Mouse (Mus musculus): ENCODE results near the gene D630045J12Rik. TPM values are rescaled to one million over a fixed set of nuclear protein-coding genes. Genes with fewer than 3 reads are reported as not detected.

Gene D630045J12Rik
- polyA plus RNA-seq, 1 experiment from 2014 or later = 3.5 TPM

DNA sequence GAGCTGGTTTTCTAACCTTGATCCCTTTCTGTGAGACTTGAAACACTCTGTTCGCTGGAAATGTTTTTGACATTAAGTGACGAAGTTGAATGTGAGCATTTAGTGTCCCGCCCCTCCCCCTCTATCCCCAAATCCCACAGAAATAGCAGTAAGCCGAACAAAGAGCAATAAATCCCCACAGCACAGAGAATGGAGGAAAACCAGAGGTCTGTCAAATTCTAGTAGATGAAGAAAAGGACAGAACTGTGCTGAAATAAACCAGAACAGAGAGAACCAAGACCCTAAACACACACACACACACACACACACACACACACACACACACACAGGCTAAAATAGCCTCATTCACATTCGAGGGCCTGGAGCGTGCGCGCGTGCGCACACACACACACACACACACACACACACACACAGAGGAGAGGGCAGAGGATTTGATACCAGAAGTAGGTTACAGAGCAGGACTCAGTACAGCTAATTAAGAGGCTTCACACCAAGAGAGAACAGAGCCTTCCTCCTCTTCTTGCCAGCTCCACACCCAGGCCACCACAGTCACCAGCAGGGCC lies 72.0 kb downstream of the D630045J12Rik start:
- 48% methylated on average over 9 of the region's 10 CpGs for WGBS
- Histone ChIP-seq H3K4me1 (0 out of 2 replicates have a peak, but pooled peaks cover 10% of the 10 kb centered on the region), H3K4me3 (replicated peaks) (no peak overlapping the region), H3K36me3 (no peaks in the 10 kb centered on the region), H3K9me3 (no peaks in the 10 kb centered on the region), H3K4me2 (no peak overlapping the region), H3K9ac (no peak overlapping the region), H3K27me3 (replicated peaks) (no peaks in the 10 kb centered on the region), H3K27ac (peak overlapping the region; percentile 74; the same call in 1 of the 2 replicates)
- ATAC-seq (ENCODE audit: insufficient read depth, low FRiP score, low read depth) = no peak

DNA sequence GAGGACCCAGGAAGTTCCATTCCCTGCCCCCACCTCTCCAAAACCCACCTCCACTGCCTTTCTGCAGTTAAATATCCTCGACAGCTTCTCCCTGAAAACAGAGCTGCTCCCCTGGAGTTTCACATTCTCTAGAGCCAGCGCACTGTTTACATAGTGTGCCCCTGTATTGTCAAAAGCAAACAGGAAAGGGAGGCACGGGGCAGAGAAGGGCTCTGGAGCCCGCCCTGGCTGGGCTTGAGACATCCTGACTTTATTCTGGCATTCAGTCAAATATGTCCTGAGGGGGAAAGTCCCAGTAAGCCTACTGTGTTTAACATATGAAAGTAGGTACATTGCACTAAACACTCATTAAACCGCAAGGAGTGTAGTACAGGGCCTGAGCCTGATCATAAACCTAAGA lies 73.1 kb downstream of the D630045J12Rik start:
- 43% methylated on average over 5 of the region's 5 CpGs for WGBS
- Histone ChIP-seq H3K9me3 (no peaks in the 10 kb centered on the region), H3K4me1 (0 out of 2 replicates have a peak, but pooled peaks cover 10% of the 10 kb centered on the region), H3K9ac (no peak overlapping the region), H3K4me3 (replicated peaks) (no peak overlapping the region), H3K27me3 (replicated peaks) (no peaks in the 10 kb centered on the region), H3K36me3 (no peaks in the 10 kb centered on the region), H3K27ac (peak overlapping the region; percentile 74), H3K4me2 (no peak overlapping the region)
- peak; percentile 73 for ATAC-seq (ENCODE audit: insufficient read depth, low FRiP score, low read depth)

DNA sequence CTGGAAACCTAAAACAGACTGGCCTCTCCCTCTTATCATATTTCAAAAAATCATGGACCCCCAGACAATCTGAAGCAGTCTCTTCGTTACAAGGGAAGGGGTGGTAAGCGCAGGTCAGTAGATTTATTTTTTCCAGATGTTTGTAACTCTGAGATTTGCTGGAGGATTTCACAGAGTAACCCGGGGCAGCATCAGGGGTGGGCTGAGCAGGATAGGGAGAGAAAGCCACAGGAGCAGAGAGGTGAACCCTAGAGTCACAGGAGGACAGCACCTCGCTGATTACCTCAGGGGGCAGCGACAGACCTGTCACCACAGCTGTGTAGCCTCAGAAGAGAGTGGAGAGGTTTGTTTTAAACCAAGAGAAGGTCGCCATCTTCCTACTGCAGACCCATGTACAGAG lies 88.4 kb downstream of the D630045J12Rik start:
- 65% methylated on average over 6 of the region's 6 CpGs for WGBS

DNA sequence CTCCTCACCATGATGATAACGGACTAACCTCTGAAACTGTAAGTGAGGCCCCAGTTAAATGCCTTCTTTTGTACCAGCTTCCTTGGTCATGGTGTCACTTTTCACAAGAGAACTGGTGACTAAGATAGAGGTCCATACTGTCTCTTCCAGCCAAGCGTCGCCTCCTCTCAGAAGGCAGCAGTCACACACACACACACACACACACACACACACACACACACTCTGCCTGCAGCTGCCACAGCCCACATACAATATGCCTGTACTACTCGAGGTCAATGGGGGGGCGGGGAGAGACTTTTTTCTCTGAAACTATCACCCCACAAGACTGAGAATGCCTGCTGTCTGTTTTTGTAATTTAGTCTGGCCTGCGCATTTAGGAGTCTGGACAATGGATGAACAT lies 89.1 kb downstream of the D630045J12Rik start:
- Histone ChIP-seq H3K4me1 (no peaks in the 10 kb centered on the region), H3K9me3 (no peaks in the 10 kb centered on the region), H3K27me3 (replicated peaks) (no peaks in the 10 kb centered on the region), H3K36me3 (0 out of 2 replicates have a peak, but pooled peaks cover 3% of the 10 kb centered on the region), H3K9ac (no peak overlapping the region), H3K27ac (no peak overlapping the region), H3K4me3 (replicated peaks) (no peak overlapping the region), H3K4me2 (no peak overlapping the region)
- 85% methylated on average over 6 of the region's 6 CpGs for WGBS
- no peak for ATAC-seq (ENCODE audit: insufficient read depth, low FRiP score, low read depth)

More for the DNA sequence above, 88.4 kb downstream of the D630045J12Rik start:
- Histone ChIP-seq H3K4me2 (no peak overlapping the region), H3K9me3 (no peaks in the 10 kb centered on the region), H3K4me3 (replicated peaks) (no peak overlapping the region), H3K9ac (no peak overlapping the region), H3K27me3 (replicated peaks) (no peaks in the 10 kb centered on the region), H3K36me3 (0 out of 2 replicates have a peak, but pooled peaks cover 4% of the 10 kb centered on the region), H3K4me1 (no peaks in the 10 kb centered on the region), H3K27ac (no peak overlapping the region)
- no peak for ATAC-seq (ENCODE audit: insufficient read depth, low FRiP score, low read depth)

DNA sequence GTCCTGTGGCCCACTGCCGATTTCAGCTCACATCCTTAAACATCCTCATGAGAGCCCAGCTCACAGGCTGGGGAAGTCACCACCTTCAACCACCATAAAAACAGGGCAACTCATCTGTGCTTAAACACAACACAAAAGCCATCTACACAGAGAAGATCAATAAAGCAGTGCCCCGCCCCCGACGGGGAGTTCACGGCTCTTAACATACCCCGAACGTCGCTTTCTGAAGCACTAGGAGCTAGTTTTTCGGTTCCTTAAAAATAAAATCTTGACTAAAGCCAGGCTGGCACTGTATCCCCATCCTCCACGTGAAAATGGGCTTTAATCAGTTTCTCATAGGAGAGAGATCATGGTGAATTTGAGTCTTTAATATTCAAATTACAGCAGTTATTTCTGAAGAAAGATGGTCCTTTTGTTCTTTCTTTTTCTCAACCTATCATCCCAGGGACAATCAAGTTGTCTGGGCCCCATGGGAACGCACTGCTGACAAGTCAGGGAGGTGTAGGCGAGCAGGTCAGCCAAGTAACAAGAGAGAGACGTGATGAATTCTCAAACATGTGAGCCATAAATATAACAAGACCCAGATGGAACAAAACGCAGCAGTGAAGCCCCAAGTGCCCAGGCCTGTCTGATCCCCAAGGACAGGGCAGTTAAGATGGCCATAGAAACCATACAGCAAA lies 90.8 kb downstream of the D630045J12Rik start:
- Histone ChIP-seq H3K27me3 (replicated peaks) (no peaks in the 10 kb centered on the region), H3K4me1 (no peaks in the 10 kb centered on the region), H3K9ac (no peak overlapping the region), H3K27ac (no peak overlapping the region), H3K4me3 (replicated peaks) (no peak overlapping the region), H3K9me3 (no peaks in the 10 kb centered on the region), H3K4me2 (no peak overlapping the region), H3K36me3 (0 out of 2 replicates have a peak, but pooled peaks cover 3% of the 10 kb centered on the region)
- no peak for ATAC-seq (ENCODE audit: insufficient read depth, low FRiP score, low read depth)
- WGBS = 68% methylated on average over 14 of the region's 14 CpGs

DNA sequence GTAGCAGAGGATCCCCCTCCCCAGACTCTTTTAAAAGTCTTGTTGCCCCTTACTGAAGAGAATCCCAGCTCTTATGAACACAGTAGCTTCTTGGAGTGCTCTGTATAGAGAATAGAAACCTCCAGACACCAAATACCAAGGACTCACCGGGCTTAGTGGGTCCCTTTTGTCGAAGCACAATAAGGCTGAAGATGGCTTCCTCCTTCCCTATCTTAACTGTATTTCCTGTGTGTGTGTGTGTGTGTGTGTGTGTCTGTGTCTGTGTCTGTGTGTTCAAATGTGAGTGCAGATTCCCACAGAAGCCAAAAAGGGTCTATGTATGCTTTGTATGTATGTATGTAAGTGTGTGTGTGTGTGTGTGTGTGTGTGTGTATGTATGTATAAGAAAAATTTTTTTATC lies 93.3 kb downstream of the D630045J12Rik start:
- no peak overlapping the region for H3K4me3 ChIP-seq (replicated peaks)
- no peaks in the 10 kb centered on the region for H3K27me3 ChIP-seq (replicated peaks)
- no peaks in the 10 kb centered on the region for H3K36me3 ChIP-seq
- H3K4me2 ChIP-seq = no peak overlapping the region
- H3K9ac ChIP-seq = no peak overlapping the region
- 0 out of 2 replicates have a peak overlapping the region, but pooled peaks have one; percentile 27 for H3K27ac ChIP-seq
- H3K9me3 ChIP-seq = no peaks in the 10 kb centered on the region
- H3K4me1 ChIP-seq = no peaks in the 10 kb centered on the region
- no peak for ATAC-seq (ENCODE audit: insufficient read depth, low FRiP score, low read depth)
- 59% methylated on average over 2 of the region's 2 CpGs for WGBS

DNA sequence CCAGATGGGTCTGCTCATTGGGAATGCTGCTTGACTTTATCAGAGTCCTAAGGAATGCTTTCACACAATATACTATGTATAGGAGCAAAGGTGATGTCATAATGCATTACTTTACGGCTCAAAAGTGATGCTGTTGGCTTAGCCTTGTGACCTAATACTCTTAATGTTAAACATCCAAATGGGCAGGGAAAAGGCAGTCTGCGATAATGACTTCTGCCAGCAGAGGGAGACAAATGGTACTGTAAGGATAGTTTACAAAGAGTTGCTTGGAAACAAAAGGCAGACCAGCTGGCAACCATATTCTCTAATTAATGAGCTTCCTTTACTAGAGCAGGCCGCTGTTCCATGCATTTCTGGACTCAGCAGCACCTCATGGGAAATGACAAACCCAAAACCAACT lies 93.7 kb downstream of the D630045J12Rik start:
- Histone ChIP-seq H3K4me1 (no peaks in the 10 kb centered on the region), H3K9me3 (no peaks in the 10 kb centered on the region), H3K4me3 (replicated peaks) (no peak overlapping the region), H3K36me3 (no peaks in the 10 kb centered on the region), H3K4me2 (no peak overlapping the region), H3K9ac (no peak overlapping the region), H3K27ac (0 out of 2 replicates have a peak overlapping the region, but pooled peaks have one; percentile 27), H3K27me3 (replicated peaks) (no peaks in the 10 kb centered on the region)
- peak; percentile 39; the same call in 1 of the 2 replicates for ATAC-seq (ENCODE audit: insufficient read depth, low FRiP score, low read depth)
- WGBS = 11% methylated on average over 3 of the region's 3 CpGs

DNA sequence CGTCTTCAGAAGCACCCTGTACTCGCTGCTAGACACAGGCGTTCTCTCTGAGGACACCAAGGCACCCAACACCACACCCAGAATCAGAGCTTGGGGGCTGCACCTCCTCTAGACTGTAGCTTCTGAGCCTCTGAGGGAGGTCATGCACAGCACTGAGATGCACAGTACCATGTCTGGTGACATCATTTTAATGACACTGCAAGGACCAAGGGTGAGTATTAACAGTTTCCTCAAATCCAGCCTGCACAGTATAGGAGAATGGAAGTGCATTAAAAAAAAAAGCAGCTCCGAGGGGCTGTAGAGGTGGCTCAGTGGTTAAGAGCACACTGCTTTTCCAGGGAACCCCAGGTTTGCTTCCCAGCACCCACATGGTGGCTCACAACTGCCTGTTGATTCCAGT lies 94.2 kb downstream of the D630045J12Rik start:
- no peak overlapping the region for H3K4me3 ChIP-seq (replicated peaks)
- no peaks in the 10 kb centered on the region for H3K9me3 ChIP-seq
- no peak overlapping the region for H3K27ac ChIP-seq
- no peaks in the 10 kb centered on the region for H3K36me3 ChIP-seq
- 88% methylated on average over 4 of the region's 4 CpGs for WGBS
- H3K4me1 ChIP-seq = no peaks in the 10 kb centered on the region
- no peak overlapping the region for H3K4me2 ChIP-seq
- no peaks in the 10 kb centered on the region for H3K27me3 ChIP-seq (replicated peaks)
- H3K9ac ChIP-seq = no peak overlapping the region
- no peak for ATAC-seq (ENCODE audit: insufficient read depth, low FRiP score, low read depth)

DNA sequence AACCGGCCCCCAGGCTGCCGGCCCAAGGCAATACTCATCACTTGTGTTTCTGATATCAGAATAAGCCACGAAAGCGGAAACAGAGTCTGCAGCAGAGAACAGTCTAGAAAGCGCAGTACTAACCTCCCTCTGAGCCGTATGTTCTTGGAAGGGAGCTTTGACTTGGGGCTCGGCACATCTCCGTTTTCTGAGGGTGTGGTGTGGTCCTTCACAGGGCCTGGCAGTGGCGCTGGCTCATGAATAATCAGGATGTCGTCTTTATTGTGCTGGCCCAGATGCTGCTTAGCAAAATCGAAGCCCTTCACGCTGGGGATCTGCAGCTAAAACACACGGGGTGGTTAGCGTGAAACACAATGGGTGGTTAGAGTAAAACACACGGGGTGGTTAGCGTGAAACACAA lies 95.9 kb downstream of the D630045J12Rik start:
- Histone ChIP-seq H3K36me3 (no peaks in the 10 kb centered on the region), H3K4me2 (no peak overlapping the region), H3K9me3 (no peaks in the 10 kb centered on the region), H3K9ac (no peak overlapping the region), H3K27me3 (replicated peaks) (no peaks in the 10 kb centered on the region), H3K4me1 (no peaks in the 10 kb centered on the region), H3K27ac (no peak overlapping the region), H3K4me3 (replicated peaks) (no peak overlapping the region)
- ATAC-seq (ENCODE audit: insufficient read depth, low FRiP score, low read depth) = no peak
- 86% methylated on average over 16 of the region's 16 CpGs for WGBS

DNA sequence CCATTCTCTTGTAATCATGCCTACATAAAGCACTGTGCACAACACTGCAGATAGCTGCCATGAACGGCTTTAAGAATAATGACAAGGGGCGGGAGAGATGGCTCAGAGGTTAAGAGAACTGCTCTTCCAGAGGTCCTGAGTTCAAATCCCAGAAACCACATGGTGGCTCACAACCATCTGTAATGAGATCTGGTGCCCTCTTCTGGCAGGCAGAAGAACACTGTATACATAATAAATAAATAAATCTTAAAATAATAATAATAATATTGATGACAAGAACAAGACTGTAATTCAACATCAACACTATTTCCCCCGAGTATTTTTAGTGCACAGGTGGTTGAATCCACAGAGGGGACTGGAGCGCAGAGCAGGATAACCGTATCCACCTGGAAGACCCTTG lies 97.6 kb downstream of the D630045J12Rik start:
- H3K9me3 ChIP-seq = no peaks in the 10 kb centered on the region
- no peak overlapping the region for H3K9ac ChIP-seq
- H3K27ac ChIP-seq = no peak overlapping the region
- H3K27me3 ChIP-seq (replicated peaks) = no peaks in the 10 kb centered on the region
- no peak for ATAC-seq (ENCODE audit: insufficient read depth, low FRiP score, low read depth)
- H3K4me1 ChIP-seq = no peaks in the 10 kb centered on the region
- 90% methylated on average over 5 of the region's 5 CpGs for WGBS
- H3K36me3 ChIP-seq = no peaks in the 10 kb centered on the region
- no peak overlapping the region for H3K4me2 ChIP-seq
- no peak overlapping the region for H3K4me3 ChIP-seq (replicated peaks)

DNA sequence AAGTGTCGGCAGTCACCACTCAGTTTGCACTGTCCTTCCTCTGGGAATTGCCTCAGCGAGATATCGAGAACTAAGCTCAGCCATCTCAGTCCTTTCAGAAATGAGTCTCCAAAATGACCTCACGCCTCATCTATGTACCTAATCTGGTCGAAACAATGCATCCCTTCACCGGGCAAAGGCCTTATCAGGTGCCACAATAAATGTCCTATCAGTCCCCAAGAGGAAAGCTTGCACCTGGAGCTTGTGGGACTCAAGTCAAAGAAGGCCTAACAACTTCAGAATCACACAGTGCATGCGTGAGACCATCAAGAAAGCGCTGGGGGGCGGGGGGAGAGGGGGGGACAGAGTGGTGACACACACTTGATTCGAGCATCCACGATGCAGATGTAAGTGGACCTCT lies 101.5 kb downstream of the D630045J12Rik start:
- Histone ChIP-seq H3K4me1 (no peaks in the 10 kb centered on the region), H3K27me3 (replicated peaks) (no peaks in the 10 kb centered on the region), H3K4me2 (no peak overlapping the region), H3K9me3 (no peaks in the 10 kb centered on the region), H3K27ac (no peak overlapping the region), H3K4me3 (replicated peaks) (no peak overlapping the region), H3K36me3 (peaks cover 5% of the 10 kb centered on the region; the same call in 1 of the 2 replicates), H3K9ac (no peak overlapping the region)
- no peak for ATAC-seq (ENCODE audit: insufficient read depth, low FRiP score, low read depth)
- WGBS = 71% methylated on average over 11 of the region's 11 CpGs

DNA sequence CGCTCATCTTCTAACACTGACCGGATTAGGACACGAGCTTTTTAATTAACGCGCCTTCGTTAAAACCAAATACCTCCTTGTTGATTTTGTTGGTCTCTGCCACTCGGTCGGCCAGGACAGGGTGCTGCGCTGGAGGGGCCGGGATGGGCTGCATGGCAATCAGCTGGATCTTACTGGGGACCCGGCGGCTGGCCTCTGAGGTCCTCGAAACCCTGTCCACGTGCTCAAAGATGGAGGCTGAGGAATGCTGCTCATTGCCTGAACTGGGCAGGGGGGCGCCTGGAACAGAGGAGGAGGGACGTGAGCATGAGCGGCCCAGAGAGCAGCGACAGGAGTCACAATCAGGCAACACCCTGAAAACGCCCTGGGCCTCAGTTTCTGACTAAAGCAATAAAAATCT lies 104.3 kb downstream of the D630045J12Rik start:
- 91% methylated on average over 19 of the region's 19 CpGs for WGBS
- Histone ChIP-seq H3K4me2 (no peak overlapping the region), H3K27ac (no peak overlapping the region), H3K36me3 (peaks cover 5% of the 10 kb centered on the region; the same call in 1 of the 2 replicates), H3K4me3 (replicated peaks) (no peak overlapping the region), H3K4me1 (peaks cover 6% of the 10 kb centered on the region; the same call in 1 of the 2 replicates), H3K9me3 (no peaks in the 10 kb centered on the region), H3K27me3 (replicated peaks) (no peaks in the 10 kb centered on the region), H3K9ac (no peak overlapping the region)
- no peak for ATAC-seq (ENCODE audit: insufficient read depth, low FRiP score, low read depth)
